Mouse (Mus musculus): ENCODE measurements around the gene Ghdc.

DNA sequence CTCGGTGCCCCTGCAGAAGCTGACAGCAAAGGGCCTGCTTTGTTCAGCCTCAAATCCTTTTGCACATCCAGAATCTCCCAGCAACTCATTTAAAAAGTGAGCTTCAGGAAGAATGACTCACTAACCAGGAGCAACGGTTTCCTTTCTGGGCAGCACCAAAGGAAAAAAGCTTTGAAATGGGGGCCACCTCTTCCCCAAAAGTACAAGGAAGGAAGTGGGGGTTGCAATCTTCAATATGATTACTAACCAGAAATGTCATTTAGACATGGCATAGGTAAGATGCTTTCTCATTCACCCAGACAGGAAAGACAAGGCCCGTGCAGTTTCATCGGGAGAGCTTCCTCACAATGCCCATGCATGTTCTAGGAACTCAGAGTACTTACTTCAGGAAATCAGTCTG lies 49.5 kb downstream of the Ghdc start:
- TF ChIP-seq CTCF (IDR thresholded peaks at IDR 0.05; ENCODE audit: low read depth, low read length) (no peak), POLR2A (IDR thresholded peaks at IDR 0.05; ENCODE audit: extremely low read depth, insufficient read depth, low read length) (no peak)

All from liver, adult 2 months (tissue).